Mouse (Mus musculus): ENCODE results near the gene Oxnad1.
"Not testable (repeated sequence)": the region's sequence is repeated elsewhere in the genome, so short reads cannot be mapped to it uniquely, and the experiment has no call there.

The Oxnad1 gene

DNA sequence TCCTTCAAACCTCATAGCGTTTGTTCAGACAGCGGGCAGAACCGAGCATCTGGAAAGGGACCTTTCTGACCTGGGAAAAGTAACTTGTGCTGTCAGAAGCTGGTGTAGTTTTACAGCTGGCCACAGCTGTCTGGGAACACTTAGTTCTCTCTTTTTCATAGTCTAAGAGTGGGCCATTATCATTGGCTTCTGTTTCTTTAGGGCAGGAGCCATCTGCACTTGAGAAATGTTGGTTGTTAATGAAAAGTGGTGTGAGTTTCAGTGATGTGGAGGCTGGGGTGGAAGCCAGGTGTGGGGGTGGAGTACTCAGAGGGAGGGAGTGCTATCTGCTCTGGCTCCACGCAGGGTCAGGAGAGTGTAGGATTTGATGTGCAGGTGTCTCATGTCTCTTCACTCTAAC is 6.0 kb downstream of the Oxnad1 start:
- DNase-seq (ENCODE audit: low spot score in 2 of 2), result no peak

DNA sequence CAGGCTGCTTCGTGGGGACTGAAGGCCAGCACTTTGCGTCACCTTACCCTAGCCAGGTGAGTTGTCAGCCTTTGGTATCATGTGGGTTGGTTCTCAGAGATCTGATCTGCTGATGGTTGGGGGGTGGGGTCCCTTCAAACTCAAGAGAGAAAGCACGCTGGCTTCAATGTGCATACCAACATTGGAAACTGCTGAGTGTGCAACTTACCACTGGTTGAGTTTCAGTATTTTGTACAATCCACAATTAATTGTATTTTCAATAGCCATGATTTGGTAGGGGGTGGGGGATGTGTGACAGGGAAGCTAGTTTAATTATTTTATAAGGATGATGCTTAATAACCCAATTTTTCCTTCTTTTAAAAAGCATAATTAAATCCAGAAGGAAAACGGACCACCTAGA is 6.5 kb downstream of the Oxnad1 start:
- DNase-seq (ENCODE audit: low spot score in 2 of 2), result no peak

DNA sequence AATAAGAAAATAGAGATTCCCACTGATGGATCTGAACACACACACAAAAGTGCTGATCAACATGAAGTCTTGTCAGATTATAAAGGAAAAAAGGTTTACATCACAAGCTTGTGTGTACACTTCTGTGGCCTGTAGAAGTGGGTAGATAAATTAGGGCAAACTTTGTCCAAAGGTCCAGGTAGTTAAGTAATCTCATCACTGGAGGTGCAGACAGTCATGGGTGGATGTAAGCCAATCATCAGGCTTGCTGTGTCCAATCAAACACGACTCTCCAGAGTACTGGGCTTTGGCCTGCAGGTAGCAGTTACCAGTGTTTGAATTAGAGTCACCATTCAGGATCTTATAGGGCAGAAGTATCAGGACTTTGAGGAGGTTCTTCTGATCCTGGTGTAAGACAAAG is 7.8 kb downstream of the Oxnad1 start:
- DNase-seq (ENCODE audit: low spot score in 2 of 2), result no peak

DNA sequence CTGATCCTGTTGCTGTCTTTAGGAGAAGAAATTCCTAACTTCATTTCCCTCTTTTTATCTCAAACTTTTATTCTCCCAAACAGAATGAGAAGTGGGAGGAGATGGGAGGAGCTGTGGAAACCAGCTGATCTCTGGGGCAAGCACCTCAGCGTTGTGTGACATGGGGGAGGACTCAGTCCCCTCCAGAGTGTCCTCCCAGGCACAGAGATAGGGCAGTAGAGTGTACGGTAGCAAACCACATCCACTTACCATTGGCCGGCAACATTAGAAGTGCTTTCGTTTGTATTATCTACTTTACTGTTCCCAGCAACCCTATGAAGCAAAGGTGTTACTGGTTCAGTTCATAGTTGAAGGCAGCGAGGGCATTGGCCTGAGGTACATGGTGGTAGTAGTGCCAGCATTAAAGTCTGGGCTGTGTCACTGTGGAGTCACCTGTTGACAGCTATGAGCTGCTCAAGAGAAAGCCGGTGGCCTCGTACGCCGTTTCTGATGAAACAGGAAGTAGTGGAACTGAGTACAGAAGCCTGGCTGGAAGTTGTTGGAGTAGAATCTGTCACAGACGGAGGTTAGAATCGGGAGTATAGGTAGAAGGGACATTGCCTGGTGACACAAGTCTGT is 8.4 kb downstream of the Oxnad1 start:
- no peak for DNase-seq (ENCODE audit: low spot score in 2 of 2)

DNA sequence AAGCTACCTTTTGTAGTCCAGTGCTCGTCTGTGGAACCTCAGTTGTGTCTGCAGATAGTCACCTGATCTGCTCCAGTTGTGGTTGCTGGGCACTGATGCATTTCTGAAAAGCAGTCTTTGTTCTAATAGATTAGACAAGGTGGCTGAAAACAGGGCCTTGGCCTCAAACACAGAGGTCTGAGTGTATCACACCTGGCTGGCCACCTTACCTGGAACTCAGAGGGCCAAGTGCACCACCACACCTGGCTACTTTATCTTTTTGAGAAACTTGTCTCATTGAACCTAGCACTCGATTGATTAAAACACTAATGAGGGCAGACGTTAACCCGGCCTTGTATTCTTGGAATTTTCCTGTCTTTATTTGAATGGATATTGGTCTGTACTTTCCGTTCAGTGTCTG is 10.5 kb downstream of the Oxnad1 start:
- no peak for DNase-seq (ENCODE audit: low spot score in 2 of 2)

DNA sequence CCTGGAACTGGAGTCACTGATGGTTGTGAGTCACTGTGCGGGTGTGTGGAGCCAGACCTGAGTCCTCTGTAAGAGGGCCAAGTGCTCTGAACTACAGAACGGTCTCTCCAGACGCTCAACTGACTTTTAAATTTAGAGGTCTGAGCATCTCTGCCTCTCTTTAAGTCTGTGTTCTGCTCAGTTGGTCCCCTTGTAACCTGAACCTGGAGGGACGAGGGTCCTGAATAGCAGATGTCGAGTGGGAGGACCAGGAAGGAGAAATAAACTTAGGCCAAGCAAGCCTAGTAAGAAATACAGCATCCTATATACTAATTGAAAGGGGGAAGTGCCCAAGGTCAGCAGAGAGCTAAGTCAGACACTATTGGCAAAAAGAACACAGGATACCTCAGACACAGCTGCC is 11.6 kb downstream of the Oxnad1 start:
- DNase-seq (ENCODE audit: low spot score in 2 of 2), result no peak

DNA sequence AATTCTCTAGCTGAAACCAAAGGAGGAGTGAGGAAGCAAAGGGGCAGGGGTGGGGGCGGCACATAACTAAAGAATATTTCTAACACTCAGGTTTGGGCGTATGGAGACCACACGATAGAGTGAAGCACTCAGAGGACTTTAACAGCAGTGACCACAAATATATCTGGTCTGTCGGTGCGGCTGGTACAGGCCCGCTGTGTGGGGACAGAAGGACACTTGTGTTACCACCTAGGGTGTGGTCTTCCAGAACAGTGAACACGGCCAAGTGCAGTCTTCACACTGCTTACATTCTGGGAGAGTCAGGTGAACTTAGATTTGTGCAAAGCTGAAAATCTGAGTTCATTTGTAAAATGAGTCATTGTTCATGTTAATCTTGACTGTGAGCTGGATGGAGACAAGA is 12.5 kb downstream of the Oxnad1 start:
- no peak for DNase-seq (ENCODE audit: low spot score in 2 of 2)

DNA sequence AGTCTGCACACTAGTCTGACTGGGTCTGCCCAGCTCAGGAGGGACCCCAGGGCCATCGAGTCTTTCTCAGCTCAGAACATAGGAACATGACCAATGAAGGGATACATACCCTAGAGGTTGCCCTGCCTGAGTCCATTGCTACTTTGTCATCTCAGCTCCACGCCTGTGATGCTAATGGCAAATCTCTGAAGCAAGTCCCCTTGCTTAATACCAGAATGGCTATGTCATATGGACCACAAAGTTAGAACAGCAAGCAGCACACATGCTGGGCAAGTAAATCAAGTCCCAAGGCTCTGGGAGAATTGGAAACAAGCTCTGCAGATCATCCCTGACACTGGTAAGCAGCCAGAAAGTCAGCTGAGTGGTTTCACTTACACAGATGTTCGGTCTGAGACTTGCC is 13.8 kb downstream of the Oxnad1 start:
- DNase-seq (ENCODE audit: low spot score in 2 of 2), result no peak

DNA sequence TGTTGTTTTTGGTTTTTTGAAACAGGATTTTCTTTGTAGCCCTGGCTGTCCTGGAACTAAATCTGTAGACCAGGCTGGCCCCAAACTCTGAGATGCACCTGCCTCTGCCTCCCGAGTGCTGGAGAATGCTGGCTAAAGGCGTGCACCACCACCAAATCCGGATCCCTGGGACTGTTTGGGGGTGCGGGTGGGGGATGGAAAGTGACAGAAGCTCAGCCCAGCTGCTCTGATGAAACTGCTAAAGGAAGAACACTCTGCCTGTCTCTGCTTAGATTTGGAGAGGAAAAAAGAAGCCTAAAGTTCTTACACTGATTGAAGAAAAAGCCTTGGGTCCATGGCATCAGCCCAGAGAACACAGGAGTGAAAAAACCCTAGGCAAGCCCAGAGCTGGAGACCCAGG is 18.4 kb downstream of the Oxnad1 start:
- no peak for DNase-seq (ENCODE audit: low spot score in 2 of 2)

DNA sequence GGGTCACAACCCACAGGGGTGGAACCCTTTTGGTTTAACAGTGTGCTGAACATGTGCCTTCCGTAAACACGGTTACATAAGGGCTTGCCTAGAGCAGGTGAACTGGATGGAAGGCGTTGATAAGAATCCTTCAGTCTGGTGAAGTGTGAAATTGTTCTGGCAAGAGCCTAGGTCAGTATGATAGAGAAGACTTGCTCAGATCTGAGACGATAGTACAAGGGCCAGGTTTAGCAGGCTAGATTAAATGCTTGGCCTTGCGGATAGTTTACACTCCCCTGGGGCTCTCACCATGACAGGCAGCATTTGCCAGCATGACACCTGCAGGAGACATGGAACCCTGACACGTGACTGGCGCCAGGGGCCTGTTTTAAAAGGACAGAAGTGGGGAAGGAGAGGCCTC is 20.5 kb downstream of the Oxnad1 start:
- DNase-seq (ENCODE audit: low spot score in 2 of 2), result no peak

DNA sequence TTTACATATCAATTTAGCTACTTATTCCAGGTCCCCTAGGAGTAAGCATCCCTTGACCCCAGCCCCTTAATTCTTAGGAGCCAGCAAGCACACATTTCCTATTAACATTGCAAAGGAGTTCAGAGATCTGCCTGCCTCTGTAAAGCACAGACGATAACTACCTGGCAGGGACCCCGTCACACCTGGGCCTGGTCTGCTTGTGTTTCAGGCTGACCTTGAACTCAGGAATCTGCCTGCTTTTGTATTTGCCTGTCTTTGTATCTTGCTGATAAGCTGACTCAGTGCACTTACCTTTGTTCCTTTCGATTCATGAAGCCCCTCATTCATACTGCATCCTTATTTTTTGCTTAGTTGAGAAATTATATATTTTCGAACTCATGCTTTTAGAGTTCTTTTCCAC is 21.7 kb downstream of the Oxnad1 start:
- no peak for DNase-seq (ENCODE audit: low spot score in 2 of 2)

DNA sequence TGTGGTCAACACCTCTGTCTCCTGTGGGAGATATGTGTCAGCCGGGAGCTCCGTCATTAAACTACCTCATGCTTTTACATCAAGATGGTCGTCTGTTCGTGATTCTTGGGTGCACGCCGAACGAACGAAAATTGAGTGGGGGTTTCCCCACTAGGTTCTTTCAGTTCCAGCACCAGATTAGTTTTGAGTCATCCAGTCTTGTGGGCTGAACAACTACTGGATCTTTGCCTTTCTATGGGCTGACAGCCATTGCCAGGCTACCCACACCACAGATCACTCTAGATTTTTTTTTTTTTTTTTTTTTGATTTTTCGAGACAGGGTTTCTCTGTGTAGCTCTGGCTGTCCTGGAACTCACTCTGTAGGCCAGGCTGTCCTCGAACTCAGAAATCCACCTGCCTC is 26.9 kb downstream of the Oxnad1 start:
- DNase-seq (ENCODE audit: low spot score in 2 of 2), result not testable (repeated sequence)

DNA sequence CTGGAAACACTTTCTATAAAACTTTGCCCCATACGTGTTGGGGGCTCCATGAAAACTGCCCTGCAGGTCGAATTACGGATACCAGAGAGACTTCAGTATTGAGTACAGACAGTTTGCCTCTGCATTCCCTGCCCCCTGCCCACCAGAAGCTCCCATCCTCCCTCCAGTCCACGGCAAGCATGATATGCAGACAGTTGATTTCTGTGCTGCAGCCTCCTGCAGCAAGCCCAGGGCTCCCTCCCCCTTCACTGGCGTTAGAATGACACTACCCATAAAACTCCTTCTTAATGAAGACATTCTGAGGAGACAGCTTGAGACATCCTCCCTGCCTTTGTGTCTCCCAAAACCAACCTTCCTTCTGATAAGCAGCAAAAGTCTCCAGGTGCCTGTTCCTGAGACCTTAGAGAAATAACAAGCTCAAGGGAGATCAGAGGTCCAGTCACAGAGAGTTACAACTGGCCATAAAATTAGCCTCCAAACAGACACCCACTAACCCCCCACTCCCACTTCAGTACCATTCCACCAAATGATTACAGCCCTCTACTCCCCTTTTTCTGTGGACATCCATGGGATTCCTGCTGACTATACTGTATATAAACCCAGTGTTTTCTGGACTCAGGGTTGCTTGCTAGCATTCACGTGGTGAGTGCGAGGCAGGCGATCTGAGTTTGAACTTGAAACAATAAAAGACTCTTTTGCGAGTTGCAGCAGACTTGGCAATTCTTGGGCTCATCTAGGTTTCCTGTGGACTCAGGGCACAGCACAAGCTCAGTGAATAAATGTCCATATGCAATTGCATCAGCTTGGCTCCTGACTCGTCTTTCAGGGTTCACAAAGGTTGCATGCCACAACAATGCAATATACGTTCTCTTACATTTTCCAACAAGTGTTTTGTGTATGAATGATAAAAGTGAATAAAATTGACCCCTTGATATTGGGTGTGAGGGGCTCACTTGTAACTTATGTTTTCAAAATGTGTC is 36.1 kb downstream of the Oxnad1 start:
- DNase-seq (ENCODE audit: low spot score in 2 of 2), result no peak

DNA sequence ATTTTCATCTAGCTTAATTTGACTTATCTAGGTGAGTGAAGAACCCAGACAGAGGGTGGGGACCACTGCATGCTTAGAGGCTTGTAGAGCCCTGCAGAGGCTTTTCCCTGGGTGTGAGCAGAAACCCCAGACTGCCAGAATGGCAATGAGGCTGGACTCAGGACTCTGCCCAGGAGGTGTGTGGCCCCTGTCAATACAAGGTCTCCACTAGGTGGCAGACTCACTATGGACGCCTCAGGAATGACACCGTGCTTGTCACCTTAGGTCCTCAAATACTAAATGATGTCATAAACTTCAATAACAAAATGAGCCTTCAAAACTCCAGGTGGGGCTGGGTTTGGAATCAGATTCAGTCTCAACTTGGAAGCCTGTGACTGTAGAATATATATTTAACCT is 36.7 kb downstream of the Oxnad1 start:
- no peak for DNase-seq (ENCODE audit: low spot score in 2 of 2)

DNA sequence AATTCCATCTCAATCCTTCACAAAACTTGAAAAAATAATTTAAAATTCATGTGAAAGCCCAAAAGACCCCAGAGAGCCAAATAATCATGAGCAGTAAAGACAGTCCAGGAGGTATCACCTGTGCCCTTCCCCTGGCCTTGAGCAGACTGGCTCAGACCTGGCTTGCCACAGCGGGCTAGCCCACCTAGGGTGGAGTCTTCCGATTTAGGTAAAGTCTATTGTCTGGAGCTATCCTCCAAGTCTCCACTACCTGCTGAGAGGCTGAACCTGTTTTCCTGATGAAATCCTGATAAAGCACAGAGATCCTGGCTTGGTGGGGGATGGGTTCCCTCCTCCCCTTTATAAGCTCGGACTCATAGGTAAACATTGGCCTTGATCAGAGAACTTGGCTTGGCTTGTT is 39.1 kb downstream of the Oxnad1 start:
- DNase-seq (ENCODE audit: low spot score in 2 of 2), result no peak

DNA sequence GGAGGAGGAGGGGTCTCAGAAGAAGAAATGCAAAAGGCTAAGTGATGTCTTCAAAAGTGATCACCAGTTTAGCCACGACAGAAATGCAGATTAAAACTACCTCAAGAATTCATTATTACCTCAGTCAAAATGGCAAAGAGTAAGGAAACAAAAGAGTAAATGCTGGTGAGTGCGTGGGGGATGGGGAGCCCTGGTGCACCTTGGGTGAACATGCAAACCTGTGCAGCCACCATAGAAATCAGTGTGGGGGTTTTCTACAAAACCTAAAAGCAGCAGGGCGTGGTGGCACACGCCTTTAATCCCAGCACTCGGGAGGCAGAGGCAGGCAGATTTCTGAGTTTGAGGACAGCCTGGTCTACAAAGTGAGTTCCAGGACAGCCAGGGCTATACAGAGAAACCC is 40.1 kb downstream of the Oxnad1 start:
- not testable (repeated sequence) for DNase-seq (ENCODE audit: low spot score in 2 of 2)

DNA sequence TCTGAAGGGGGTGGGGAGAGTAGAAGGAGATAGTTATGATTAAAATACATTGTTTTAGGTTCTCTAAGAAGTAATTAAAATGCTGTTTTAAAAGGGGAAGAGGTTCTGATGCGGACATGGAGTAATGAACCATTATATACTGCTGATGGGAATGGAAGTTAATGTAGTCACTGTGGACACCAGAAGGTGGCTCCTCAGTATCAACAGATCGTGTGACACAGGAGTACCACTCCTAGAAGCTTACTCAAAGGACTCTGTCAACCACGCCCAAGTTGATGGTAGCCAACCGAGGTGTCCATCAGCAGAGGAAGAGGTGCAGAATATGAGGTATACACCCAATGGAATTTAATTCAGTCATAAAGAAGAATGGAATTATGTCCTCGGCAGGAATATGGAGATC is 43.2 kb downstream of the Oxnad1 start:
- no peak for DNase-seq (ENCODE audit: low spot score in 2 of 2)

DNA sequence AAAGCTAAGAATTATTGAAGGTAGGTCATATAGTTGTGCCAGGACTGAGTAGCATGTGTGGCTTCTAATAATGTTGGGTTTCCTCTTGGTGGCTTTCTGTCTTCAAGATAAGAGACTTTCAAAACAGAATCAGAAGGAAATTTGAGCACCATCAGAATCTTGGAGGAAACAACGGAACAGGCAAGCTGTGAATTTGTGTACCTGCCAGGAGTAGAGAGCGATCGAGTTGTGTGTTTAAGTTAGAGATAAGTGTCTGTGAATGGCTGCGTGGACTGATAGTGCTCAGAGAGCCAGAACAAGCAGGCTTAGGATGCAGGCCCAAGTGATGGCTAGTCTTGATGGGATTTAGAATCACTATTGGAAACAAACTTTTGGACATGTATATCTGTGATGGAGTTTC is 46.7 kb downstream of the Oxnad1 start:
- no peak for DNase-seq (ENCODE audit: low spot score in 2 of 2)

DNA sequence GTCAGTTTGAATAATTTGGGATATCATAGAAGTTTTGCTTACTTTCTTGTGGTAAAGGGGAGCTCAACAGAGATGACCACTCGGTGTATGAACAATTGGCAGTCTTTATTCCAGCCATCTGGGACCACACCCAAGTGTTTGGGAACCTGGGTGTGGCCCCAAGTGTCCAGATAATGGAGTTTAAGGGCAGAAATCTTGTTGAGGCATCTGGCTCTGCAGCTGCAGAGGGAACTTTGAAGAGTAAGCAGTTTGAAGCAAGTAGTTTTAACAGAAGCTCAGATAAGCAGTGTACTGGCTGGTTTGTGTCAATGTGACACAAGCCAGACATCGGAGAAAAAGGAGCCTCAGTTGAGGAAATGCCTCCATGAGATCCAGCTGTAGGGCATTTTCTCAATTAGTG is 49.1 kb downstream of the Oxnad1 start:
- no peak for DNase-seq (ENCODE audit: low spot score in 2 of 2)

DNA sequence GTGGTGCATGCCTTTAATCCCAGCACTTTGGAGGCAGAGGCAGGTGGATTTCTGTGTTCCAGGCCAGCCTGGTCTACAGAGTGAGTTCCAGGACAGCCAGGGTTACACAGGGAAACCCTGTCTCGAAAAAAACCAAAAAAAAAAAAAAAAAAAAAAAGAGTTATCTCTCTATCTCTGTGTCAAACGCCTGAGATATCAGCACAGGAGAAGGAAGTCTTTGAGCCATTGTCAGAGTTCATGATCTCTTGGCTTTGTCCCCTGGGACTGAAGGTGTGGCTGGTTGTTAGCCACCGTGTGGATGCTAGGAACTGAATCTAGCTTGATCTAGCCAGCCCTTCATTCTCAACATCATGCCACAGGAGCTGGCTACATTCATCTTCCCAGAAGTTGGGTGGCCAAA is 51.3 kb downstream of the Oxnad1 start:
- DNase-seq (ENCODE audit: low spot score in 2 of 2), result not testable (repeated sequence)

DNA sequence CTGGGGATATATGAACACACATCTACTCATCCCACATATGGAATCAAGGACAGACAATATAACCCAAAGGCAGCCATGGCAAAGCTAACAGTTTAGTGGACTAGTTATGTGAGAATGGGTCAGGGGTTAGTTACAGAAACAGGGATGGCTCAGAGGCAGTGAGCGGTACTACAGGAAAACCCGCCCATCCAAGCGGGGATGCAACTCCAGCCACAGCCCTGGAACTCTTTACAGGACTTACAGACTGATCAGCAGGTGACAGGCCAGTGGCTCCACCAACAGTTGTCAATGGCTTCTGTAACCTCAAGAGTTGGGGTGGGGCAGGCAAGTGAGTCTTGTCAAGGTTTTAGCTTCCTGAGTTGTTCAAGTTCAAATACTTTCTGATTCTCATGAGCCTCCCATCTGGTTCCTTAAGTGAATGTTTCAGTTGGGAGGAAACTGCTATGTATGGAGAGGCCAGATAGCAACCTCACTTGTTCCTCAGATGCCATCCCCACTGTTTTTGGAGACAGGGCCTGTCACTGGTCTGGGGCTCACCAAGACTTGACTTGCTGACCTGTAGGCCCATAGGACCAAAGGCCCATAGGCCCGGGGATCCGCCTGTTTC is 55.3 kb downstream of the Oxnad1 start:
- DNase-seq (ENCODE audit: low spot score in 2 of 2), result no peak

DNA sequence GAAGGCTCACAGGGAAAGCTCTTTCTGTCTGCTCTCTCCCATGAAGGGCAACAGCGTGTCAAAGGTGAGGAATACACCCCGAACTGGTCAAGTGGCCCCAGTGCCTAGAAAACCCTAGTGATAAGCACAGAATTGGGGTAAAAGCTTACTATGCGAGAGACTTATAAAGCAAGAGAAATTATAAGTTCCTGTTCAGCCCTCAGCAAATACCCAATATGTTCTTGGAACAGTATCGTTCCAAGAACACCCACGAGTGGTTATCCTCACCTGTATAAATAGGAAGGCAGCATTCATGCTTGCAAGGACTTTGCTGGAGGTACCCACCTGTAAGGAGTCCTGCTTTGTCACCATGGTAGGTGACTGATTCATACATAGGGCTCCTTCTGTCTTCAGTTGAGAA is 56.5 kb downstream of the Oxnad1 start, which contains the start of gene Msmb:
Gene Msmb, plus strand, starts transcription at position 301 of the 400 bp plus-strand sequence.
- DNase-seq (ENCODE audit: low spot score in 2 of 2), result no peak

DNA sequence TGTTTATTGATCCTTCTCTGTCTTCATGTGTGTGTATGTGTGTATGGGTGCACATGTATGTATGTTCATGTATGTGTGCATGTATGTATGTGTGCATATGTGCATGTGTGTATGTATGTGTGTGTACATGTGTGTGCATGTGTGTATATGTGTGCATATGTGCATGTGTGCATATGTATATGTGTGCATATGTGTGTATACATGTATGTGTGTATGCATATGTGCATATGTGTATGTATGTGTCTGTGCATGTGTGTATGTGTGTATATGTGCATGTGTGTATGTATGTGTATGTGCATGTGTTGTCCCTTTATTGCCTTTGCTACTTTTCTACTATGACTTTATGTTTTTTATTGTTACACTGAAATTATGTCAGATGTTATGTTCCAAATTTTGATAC is 59.6 kb downstream of the Oxnad1 start:
- no peak for DNase-seq (ENCODE audit: low spot score in 2 of 2)

Data from left cerebral cortex, adult 9 months (tissue).